Mouse (Mus musculus) spleen, adult 2 months (tissue): ENCODE data around the gene Tnik.

Source experiments
- CTCF ChIP-seq: fragments of 200-500 bp; IDR thresholded peaks from 2 replicates; pipeline ENCODE4 v1.5.1; 2011; ENCODE audit warnings: mild to moderate bottlenecking, inconsistent platforms; ENCODE audit not compliant: insufficient read depth, insufficient read length, insufficient replicate concordance; ENCODE audit errors: extremely low read depth
- POLR2A ChIP-seq: fragments of 200-500 bp; IDR thresholded peaks from 2 replicates; pipeline ENCODE4 v1.6.1; 2011; ENCODE audit warnings: low read depth, low read length, inconsistent platforms

- TF ChIP-seq CTCF (no peak), POLR2A (no peak)
Observed at GRCm38 (mm10) chr3:28555795-28556570, 293.0 kb downstream of the Tnik start.
